Mouse (Mus musculus): ENCODE data around the gene Tmigd3.

DNA sequence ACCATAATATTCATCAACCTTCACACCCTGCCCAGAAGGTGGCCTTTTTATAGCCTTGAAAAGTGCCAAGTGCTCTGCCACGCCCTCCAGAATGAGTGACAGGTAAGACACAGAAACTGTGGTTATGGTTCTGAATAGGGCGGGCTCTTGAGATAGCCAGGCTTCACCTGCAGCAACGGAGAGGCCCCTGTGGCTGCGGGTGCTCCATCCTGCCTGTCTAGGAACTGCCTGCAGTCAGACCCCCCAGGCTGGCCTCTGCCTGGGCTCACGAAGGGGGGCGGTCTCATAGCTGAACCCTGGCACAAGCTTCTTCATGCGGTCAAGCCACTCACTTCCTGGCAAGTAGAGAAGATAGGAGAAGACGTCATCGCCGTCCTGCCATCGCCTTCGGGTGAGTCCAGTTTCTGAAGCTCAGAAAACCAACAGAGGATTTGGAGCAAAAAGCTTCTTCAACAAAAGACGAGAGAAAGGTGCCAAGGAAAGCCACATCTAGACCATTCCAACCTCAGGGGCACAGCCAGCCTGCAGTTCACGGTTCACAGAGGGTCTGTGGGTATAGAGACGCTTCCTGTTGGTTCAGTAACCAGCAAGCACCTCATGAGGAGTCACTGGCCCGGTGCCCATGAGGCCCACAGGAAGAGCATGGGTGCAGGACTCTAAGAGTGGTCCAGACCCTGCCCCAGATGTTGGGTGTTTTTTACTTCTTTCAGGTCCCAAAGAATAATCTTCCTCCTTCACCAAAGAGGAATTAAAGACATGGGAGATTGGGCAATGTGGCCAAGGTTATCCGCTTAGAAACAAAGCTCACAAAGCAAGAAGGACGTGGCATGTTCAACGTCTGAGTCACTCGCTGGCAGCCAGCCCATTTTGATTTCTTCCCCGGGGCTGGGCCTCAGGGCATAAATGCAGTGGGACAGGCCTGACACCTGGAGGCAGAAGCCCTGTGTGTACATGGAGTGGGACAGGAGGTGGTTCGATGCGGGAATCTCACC, 24.2 kb downstream of the Tmigd3 start:
- TF ChIP-seq CTCF (IDR thresholded peaks at IDR 0.05; ENCODE audit: low read depth) (peak; percentile 96), EP300 (IDR thresholded peaks at IDR 0.05; ENCODE audit: low read depth) (no peak)
